Mouse (Mus musculus) layer of hippocampus, adult 9-11 months (tissue): ENCODE measurements around the gene Tmprss12.
"Not testable (repeated sequence)": the region's sequence is repeated elsewhere in the genome, so short reads cannot be mapped to it uniquely, and the experiment has no call there.

Source experiments
- DNase-seq: peaks from one replicate; pipeline ENCODE4 v3.0.0; 2022

Tmprss12 gene

GRCm38 (mm10) chr15:100274790-100275559 lies 5.7 kb upstream of the Tmprss12 start:
- DNase-seq: no peak

- no peak for DNase-seq
Observed at GRCm38 (mm10) chr15:100276403-100276802, 4.2 kb upstream of the Tmprss12 start.

- no peak for DNase-seq
Observed at GRCm38 (mm10) chr15:100277586-100277985, 3.1 kb upstream of the Tmprss12 start.

- no peak for DNase-seq
Observed at GRCm38 (mm10) chr15:100288980-100289379, 8.3 kb downstream of the Tmprss12 start.

DNA sequence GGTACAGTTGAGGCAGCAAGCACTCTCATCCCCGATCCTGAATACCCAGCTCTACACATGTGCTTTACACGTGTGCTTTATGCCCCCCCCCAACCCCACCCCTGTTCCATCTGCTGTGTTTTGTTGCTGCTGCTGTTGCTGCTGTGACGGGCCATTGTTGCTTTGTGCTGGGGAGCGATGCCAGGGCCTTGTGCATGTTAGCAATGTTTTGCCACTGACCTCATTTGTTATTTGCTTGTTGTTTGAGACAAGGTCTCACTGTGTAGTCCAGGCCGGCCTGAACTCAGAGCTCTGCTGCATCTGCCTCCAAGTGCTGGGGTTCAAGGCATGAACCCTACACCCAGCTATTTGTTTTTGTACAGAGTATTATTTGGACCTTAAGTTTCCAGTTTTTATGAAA lies 10.2 kb downstream of the Tmprss12 start:
- DNase-seq: peak; percentile 84

DNA sequence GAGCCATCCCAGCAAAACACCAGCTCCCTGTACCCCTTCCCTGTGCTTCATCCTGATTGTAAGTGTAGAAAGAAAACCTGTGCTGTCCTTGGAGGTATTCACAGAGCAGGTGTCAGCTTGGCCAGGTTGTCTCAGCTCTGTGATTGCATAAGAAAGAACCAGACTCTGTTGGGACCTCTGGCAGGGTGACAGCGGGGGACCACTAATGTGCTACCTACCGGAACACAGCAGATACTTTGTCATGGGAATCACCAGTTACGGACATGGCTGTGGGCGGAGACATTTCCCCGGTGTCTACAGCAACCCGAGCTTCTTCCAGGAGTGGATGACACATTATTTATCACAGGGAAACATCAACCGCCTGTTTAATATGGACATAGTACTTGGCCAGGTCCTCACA lies 11.7 kb downstream of the Tmprss12 start:
- no peak for DNase-seq

GRCm38 (mm10) chr15:100297856-100298255 lies 17.2 kb downstream of the Tmprss12 start:
- no peak for DNase-seq

DNA sequence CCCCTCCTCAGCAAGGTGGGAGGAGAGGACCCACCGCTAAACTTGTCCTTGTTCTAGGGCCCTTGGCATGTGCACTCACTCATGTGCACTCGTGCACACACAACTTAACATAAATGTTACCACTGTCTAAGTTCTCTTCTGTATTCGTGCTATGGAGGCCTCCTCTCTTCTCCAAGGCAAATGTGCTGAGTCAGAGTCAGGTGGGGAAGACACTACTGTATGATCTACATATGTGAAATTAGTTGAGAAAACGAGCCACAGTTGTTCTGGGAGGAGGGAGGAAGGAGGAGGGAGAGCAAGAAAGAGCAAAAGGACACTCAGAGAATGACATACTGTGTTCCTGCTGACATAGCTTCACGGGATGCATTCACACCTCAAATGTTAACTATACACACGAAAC lies 19.9 kb downstream of the Tmprss12 start:
- DNase-seq: no peak

GRCm38 (mm10) chr15:100301556-100301955 lies 20.9 kb downstream of the Tmprss12 start:
- no peak for DNase-seq

DNA sequence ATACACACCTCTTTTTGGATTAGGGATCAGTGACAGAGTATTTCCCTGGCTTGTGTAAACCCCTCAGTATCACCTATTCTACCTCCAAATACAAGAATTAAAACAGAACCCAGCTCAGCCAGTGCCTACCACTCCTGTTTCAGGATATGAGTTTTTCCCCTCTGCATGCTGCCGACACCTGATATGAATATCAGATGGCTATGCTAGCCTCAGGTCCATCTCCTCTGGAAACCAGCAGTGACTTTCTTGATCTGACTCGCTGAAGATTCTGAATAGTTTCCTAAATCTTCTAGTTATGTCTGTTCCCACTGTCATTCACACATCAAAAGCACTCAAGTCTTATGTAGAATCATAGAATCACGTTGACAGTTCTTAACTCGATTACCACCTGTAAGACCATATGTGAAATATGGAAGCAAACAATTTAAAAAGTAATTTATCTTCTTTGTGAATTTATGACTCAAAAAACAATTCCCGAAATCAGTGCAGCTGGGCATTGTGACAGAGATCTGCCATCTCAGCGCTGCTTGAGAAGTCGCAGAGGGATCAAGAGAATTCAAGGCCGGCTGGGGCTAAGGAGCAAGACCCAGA lies 22.9 kb downstream of the Tmprss12 start:
- no peak for DNase-seq

GRCm38 (mm10) chr15:100304019-100304991 lies 23.7 kb downstream of the Tmprss12 start, which contains the start of gene Mettl7a1:
TSS of gene Mettl7a1 (plus strand) at chr15:100304140.
- peak; percentile 87 for DNase-seq

GRCm38 (mm10) chr15:100306201-100306600 lies 25.6 kb downstream of the Tmprss12 start:
- no peak for DNase-seq

- DNase-seq: not testable (repeated sequence)
Observed at GRCm38 (mm10) chr15:100307438-100308096, 26.9 kb downstream of the Tmprss12 start.

- no peak for DNase-seq
Observed at GRCm38 (mm10) chr15:100312346-100312745, 31.7 kb downstream of the Tmprss12 start.

GRCm38 (mm10) chr15:100314448-100315145 lies 34.0 kb downstream of the Tmprss12 start:
- no peak for DNase-seq

DNA sequence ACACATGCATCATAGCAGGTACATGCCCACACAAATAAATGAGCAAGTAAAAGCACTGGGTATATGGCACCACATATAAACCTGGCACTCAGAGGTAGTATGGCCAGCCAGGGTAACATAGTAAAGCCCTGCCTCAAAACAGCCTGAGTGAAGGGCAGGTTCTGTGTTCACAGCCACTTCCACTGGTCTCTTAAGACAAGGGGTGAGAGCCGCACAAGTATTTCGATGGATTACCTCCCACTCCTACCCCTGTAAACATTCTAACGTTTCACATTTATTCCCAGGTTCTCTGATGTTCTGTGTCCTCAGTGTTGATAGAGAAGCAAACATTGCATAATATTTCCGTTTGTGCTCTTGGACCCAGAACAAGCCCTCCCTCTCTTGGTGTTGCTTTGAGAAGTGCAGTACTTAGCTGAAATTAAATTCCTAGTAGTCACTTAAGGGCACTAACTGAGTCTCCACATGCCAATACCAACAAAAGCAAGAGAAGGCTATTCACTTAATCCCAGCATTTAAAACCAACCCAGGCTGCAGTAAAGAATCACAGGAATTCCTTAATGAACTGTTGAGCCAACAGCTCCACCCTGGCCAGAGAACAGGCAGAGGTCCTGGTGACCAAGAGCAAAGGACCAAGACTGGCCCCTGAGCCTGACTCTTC lies 37.5 kb downstream of the Tmprss12 start:
- DNase-seq: not testable (repeated sequence)

- DNase-seq: no peak
Observed at GRCm38 (mm10) chr15:100319884-100320283, 39.2 kb downstream of the Tmprss12 start.

GRCm38 (mm10) chr15:100320295-100320905 lies 39.8 kb downstream of the Tmprss12 start:
- DNase-seq: no peak

DNA sequence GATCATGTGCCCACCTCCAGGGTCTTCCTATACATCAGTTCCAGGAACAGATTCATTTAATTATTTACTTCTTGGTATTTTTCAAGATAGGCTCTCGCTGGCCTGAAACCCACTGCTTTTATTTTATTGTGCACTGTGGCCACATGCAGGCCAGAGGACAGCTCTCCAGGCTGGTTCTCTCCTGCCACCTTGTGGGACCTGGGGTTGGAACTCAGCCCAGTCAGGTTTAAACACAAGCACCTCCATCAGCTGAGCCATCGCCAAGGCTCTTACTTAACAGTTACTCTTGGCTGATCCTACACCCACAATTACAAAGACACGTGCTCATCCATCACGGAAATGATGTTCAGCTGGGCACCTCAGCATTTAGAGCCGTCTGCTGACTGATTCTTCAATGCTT lies 40.5 kb downstream of the Tmprss12 start:
- DNase-seq: no peak

GRCm38 (mm10) chr15:100324021-100324591 lies 43.5 kb downstream of the Tmprss12 start:
- DNase-seq: no peak

- DNase-seq: no peak
Observed at GRCm38 (mm10) chr15:100325235-100325634, 44.6 kb downstream of the Tmprss12 start.
